ENCODE assay signal across 27 mouse cellular contexts in the genomic region with DNA sequence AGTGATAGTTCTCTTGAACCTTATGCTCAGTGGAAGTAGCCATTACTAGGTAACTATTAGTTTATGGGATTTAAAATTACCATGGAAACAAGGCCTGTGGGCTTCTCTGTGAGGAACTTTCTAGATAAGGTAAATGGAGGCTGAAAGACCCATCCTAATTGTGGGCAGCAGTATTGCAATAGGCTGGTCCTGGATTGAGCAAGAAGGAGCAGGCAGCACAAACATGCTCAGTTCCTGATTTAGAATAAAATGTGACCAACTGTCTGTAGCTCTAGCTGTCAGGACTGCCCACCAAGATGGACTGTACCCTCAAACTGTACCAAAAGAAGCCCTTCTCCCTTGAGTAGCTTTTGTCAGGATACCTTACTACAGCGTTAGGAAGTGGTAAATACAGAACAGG.
"Had no signal": no experiment of that assay in that cellular context is flagged by ENCODE, and none has a peak within 500 bp of the region (broad histone marks: within the 10 kb centered on the region; RNA-seq: fewer than 3 reads in every experiment).

No protein-coding gene starts in this region.

- H3K9ac ChIP-seq: heart, embryonic 13.5 days; heart, embryonic 15.5 days; hindbrain, embryonic 13.5 days; hindbrain, embryonic 15.5 days; kidney, embryonic 15.5 days; limb, embryonic 12.5 days had no signal

- H3K27ac ChIP-seq: gastrocnemius, adult 2 months; heart, adult 2 months; heart, embryonic 13.5 days; heart, embryonic 15.5 days; hindbrain, embryonic 13.5 days; hindbrain, embryonic 15.5 days; hindbrain, postnatal 0 days; kidney, embryonic 15.5 days; kidney, postnatal 0 days; layer of hippocampus, adult 2 months; left cerebral cortex, adult 2 months; limb, embryonic 10.5 days; limb, embryonic 12.5 days had no signal

- H3K36me3 ChIP-seq: heart, embryonic 13.5 days; heart, embryonic 15.5 days; hindbrain, embryonic 13.5 days; hindbrain, embryonic 15.5 days; kidney, embryonic 15.5 days; limb, embryonic 10.5 days; limb, embryonic 12.5 days had no signal

- H3K4me3 ChIP-seq: gastrocnemius, adult 2 months; heart, adult 2 months; heart, embryonic 13.5 days; heart, embryonic 15.5 days; hindbrain, embryonic 13.5 days; hindbrain, embryonic 15.5 days; kidney, embryonic 15.5 days; layer of hippocampus, adult 2 months; left cerebral cortex, adult 2 months; limb, embryonic 10.5 days; limb, embryonic 12.5 days had no signal

- H3K4me2 ChIP-seq: heart, embryonic 11.5 days; heart, embryonic 13.5 days; heart, embryonic 15.5 days; hindbrain, embryonic 13.5 days; hindbrain, embryonic 15.5 days; kidney, embryonic 15.5 days; limb, embryonic 12.5 days; liver, embryonic 11.5 days had no signal

- H3K4me1 ChIP-seq: heart, embryonic 13.5 days; heart, embryonic 15.5 days; hindbrain, embryonic 13.5 days; hindbrain, embryonic 15.5 days; kidney, embryonic 15.5 days; limb, embryonic 10.5 days; limb, embryonic 12.5 days had no signal

- H3K9me3 ChIP-seq: heart, embryonic 13.5 days; heart, embryonic 15.5 days; hindbrain, embryonic 13.5 days; hindbrain, embryonic 15.5 days; kidney, embryonic 15.5 days; limb, embryonic 10.5 days; limb, embryonic 12.5 days had no signal

- ATAC-seq: hindbrain, postnatal 0 days; intestine, embryonic 16.5 days had no signal

- H3K27me3 ChIP-seq: heart, embryonic 13.5 days; heart, embryonic 15.5 days; hindbrain, embryonic 13.5 days; hindbrain, embryonic 15.5 days; kidney, embryonic 15.5 days; limb, embryonic 12.5 days had no signal

- DNase-seq: gastrocnemius, adult 2 months; gastrocnemius, postnatal 10 days; gastrocnemius, postnatal 25 days; heart, adult 11 months; heart, adult 2 months; heart, postnatal 14 days; heart, postnatal 36 days; kidney, adult 11 months; kidney, adult 2 months; kidney, adult 9 months; kidney, postnatal 14 days; kidney, postnatal 36 days; liver had no signal
